Mouse (Mus musculus): ENCODE measurements around the gene Dlg2.

DNA sequence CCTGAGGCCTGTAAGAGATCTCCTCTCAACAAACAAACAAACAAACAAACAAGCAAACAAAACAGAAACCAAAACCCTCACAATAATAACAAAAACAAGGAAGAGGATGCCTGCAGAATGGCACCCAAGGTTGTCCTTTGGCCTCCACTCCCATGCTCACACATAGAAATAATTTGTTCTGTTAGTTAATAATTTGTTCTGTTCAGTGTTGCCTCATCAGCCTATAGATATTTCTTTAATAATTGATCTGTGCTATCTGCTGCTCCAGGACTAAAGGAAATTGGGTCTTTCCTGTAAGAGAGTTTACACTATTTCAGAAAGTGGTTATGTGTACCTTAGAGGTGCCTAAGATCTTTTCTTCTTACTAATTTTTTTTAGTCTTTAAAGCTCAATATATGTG, 1741.7 kb downstream of the Dlg2 start:
- no peak for TF ChIP-seq POLR2A (IDR thresholded peaks at IDR 0.05; ENCODE audit: low read depth, low read length)
- TF ChIP-seq CTCF (IDR thresholded peaks at IDR 0.05; ENCODE audit: extremely low read depth, insufficient read depth, insufficient read length, insufficient replicate concordance): no peak
